Mouse (Mus musculus): ENCODE data around the gene Actr2.

- TF ChIP-seq CTCF (IDR thresholded peaks at IDR 0.05; ENCODE audit: low read depth) = no peak
- TF ChIP-seq EP300 (IDR thresholded peaks at IDR 0.05; ENCODE audit: low read depth) = no peak
Observed at GRCm38 (mm10) chr11:20085635-20086034, 27.1 kb downstream of the Actr2 start.

Measured in liver, embryonic 14.5 days (tissue).